29 mouse cellular contexts compared by ENCODE assay signal in the genomic region with DNA sequence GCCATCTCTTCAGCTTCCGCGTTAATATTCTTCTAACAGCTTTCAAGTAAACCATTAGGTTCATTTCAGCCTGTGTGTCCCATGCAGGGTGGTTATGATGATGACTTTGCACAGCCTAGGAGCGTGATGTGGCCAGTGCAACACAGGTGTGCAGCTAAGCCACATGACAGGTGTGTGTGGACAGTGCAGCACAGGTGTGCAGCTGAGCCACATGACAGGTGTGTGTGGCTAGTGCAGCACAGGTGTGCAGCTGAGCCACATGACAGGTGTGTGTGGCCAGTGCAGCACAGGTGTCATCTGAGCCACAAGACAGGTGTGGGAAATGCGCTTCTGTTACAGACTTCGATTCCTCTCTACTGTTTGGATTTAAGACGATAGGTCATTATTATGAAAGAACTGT. TPM values are rescaled to one million over a fixed set of nuclear protein-coding genes. Genes with fewer than 3 reads are reported as not detected.
DNase-seq lines count a peak whose midpoint lies in the region; ATAC-seq and TF ChIP-seq lines count a peak whose summit lies in the region.
"Had no signal": no experiment of that assay in that cellular context is flagged by ENCODE, and none has a peak within 500 bp of the region (broad histone marks: within the 10 kb centered on the region; RNA-seq: fewer than 3 reads in every experiment).

No protein-coding gene starts in this region.

- H3K36me3 ChIP-seq in megakaryocyte, embryonic 14.5 days (replicated peaks; ENCODE audit: low read length) = peaks cover 11% of the 10 kb centered on the region
- H3K36me3 ChIP-seq: embryonic facial prominence, embryonic 13.5 days; heart, embryonic 10.5 days; heart, embryonic 15.5 days; liver, embryonic 13.5 days; midbrain, embryonic 12.5 days had no signal

- DNase-seq in gastrocnemius, adult 2 months = peak; percentile 21
- DNase-seq in gastrocnemius, postnatal 25 days = no peak
- DNase-seq in skeletal muscle tissue, adult 2 months (ENCODE audit: low read depth, low spot score) = peak; percentile 46
- no peak for DNase-seq in left cerebral cortex, adult 11 months (ENCODE audit: low spot score)
- DNase-seq: adrenal gland, postnatal 14 days; cerebellum, adult 11-12 months; cerebellum, adult 9-11 months; embryo, embryonic 11 days; gastrocnemius, postnatal 14 days; heart, adult 11 months; kidney, adult 8-10 months; kidney, postnatal 14 days; layer of hippocampus, adult 9-11 months; liver, embryonic 13.5 days; lung, adult 18-20 months; right cerebral cortex, postnatal 25 days; spleen, adult 18-20 months; thymus, postnatal 4 days had no signal

- intact Hi-C loops in gastrocnemius, adult 2 months (cut with DNase I) = no loop called here

- H3K4me3 ChIP-seq in gastrocnemius, adult 2 months = no peak overlapping the region
- H3K4me3 ChIP-seq in megakaryocyte, embryonic 14.5 days (replicated peaks) = peak overlapping the region; percentile 34
- H3K4me3 ChIP-seq: embryonic facial prominence, embryonic 13.5 days; forebrain, embryonic 13.5 days; heart, embryonic 10.5 days; heart, embryonic 15.5 days; liver, embryonic 13.5 days; midbrain, embryonic 12.5 days had no signal

- no peak for ATAC-seq in megakaryocyte, adult 5-6 weeks (ENCODE audit: poor library complexity, severe bottlenecking)
- ATAC-seq in erythroid progenitor cell, adult 5-6 weeks (replicated peaks; ENCODE audit: low FRiP score, poor library complexity, severe bottlenecking) = 0 out of 2 replicates have a peak, but pooled peaks have one; percentile 52
- ATAC-seq: forebrain, embryonic 13.5 days; inflammation-experienced regulatory T-cells, adult 6 months; lung, postnatal 0 days had no signal

- no peaks in the 10 kb centered on the region for H3K9me3 ChIP-seq in megakaryocyte, embryonic 14.5 days
- H3K9me3 ChIP-seq: embryonic facial prominence, embryonic 13.5 days; forebrain, embryonic 13.5 days; heart, embryonic 10.5 days; heart, embryonic 15.5 days; liver, embryonic 13.5 days; midbrain, embryonic 12.5 days had no signal

- H3K4me1 ChIP-seq in megakaryocyte, embryonic 14.5 days = peaks cover 14% of the 10 kb centered on the region
- H3K4me1 ChIP-seq: embryonic facial prominence, embryonic 13.5 days; forebrain, embryonic 13.5 days had no signal

- H3K27ac ChIP-seq in gastrocnemius, adult 2 months = peak overlapping the region; percentile 63
- H3K27ac ChIP-seq: embryonic facial prominence, embryonic 13.5 days; forebrain, embryonic 13.5 days; heart, embryonic 10.5 days; heart, embryonic 15.5 days; hindbrain, embryonic 14.5 days; liver, embryonic 13.5 days; midbrain, embryonic 12.5 days had no signal

- H3K27me3 ChIP-seq in megakaryocyte, embryonic 14.5 days (replicated peaks) = no peaks in the 10 kb centered on the region
- H3K27me3 ChIP-seq: embryonic facial prominence, embryonic 13.5 days; forebrain, embryonic 13.5 days; heart, embryonic 15.5 days; liver, embryonic 13.5 days; midbrain, embryonic 12.5 days had no signal

- TF ChIP-seq CTCF in gastrocnemius, adult 2 months (IDR thresholded peaks at IDR 0.05) = no peak

RNA-seq across cellular contexts. Expression of gene Atg4c, which starts 12.0 kb away (rescaled TPM):
- 1 to 10 TPM; 7.3 to 8.0 TPM for total RNA-seq in gastrocnemius, adult 2 months (2021)
- 1 to 10 TPM; 4.3 to 4.5 TPM for total RNA-seq in gastrocnemius, postnatal 25 days (2021)
- 0.06 TPM in 1 of 2 replicates, not detected in the other for polyA plus RNA-seq in megakaryocyte, embryonic 14.5 days (2012; ENCODE audit: insufficient read depth, low replicate concordance)
- 42.2 and 54.4 TPM in 2 replicates for total RNA-seq in megakaryocyte, adult 5-6 weeks (2015)
- total RNA-seq in megakaryocyte, adult 5-6 weeks (2017) = 16.2 and 20.2 TPM in 2 replicates
- total RNA-seq in erythroid progenitor cell, adult 5-6 weeks (2015; ENCODE audit: low replicate concordance) = 1.8 and 2.9 TPM in 2 replicates
- 2.1 and 15.1 TPM in 2 replicates for total RNA-seq in erythroid progenitor cell, adult 5-6 weeks (2017; ENCODE audit: low replicate concordance)

Comparison
In these comparisons a context has a peak if more than half of its experiments do, and no peak if none do; other contexts are left out.
1. DNase-seq: peak in gastrocnemius, adult 2 months (single experiment) and skeletal muscle tissue, adult 2 months (single experiment); none in gastrocnemius, postnatal 25 days (single experiment) and left cerebral cortex, adult 11 months (single experiment).